Mouse (Mus musculus): Measurements from ENCODE around the gene Pou2f2.

Pou2f2 gene

GRCm38 (mm10) chr7:25179606-25180161 is at the start of gene Pou2f2:
Gene Pou2f2, minus strand, starts transcription at chr7:25179726.
- DNase-seq: peak; percentile 87

- no peak for DNase-seq
Observed at GRCm38 (mm10) chr7:25227523-25228300, 48.2 kb upstream of the Pou2f2 start.

GRCm38 (mm10) chr7:25222275-25222967 is 42.9 kb upstream of the Pou2f2 start:
- no peak for DNase-seq

GRCm38 (mm10) chr7:25221102-25221883 is 41.8 kb upstream of the Pou2f2 start, which contains the start of gene Zfp526:
Gene Zfp526, plus strand, starts transcription at chr7:25221425.
- peak; percentile 97 for DNase-seq

- no peak for DNase-seq
Observed at GRCm38 (mm10) chr7:25220457-25221101, 41.1 kb upstream of the Pou2f2 start, which contains the start of gene Dedd2. Gene Dedd2, minus strand, starts transcription at chr7:25220615.

GRCm38 (mm10) chr7:25219756-25220456 is 40.4 kb upstream of the Pou2f2 start:
- DNase-seq: peak; percentile 89

- DNase-seq: no peak
Observed at GRCm38 (mm10) chr7:25219416-25219750, 39.9 kb upstream of the Pou2f2 start.

GRCm38 (mm10) chr7:25218705-25219415 is 39.3 kb upstream of the Pou2f2 start:
- peak; percentile 49 for DNase-seq

- DNase-seq: no peak
Observed at GRCm38 (mm10) chr7:25217653-25218395, 38.3 kb upstream of the Pou2f2 start.

GRCm38 (mm10) chr7:25214172-25214571 is 34.6 kb upstream of the Pou2f2 start:
- no peak for DNase-seq

GRCm38 (mm10) chr7:25213099-25213498 is 33.6 kb upstream of the Pou2f2 start:
- no peak for DNase-seq

GRCm38 (mm10) chr7:25210482-25210881 is 31.0 kb upstream of the Pou2f2 start:
- no peak for DNase-seq

- DNase-seq: no peak
Observed at GRCm38 (mm10) chr7:25209161-25209622, 29.7 kb upstream of the Pou2f2 start.

GRCm38 (mm10) chr7:25206094-25206830 is 26.7 kb upstream of the Pou2f2 start:
- no peak for DNase-seq

- DNase-seq: no peak
Observed at GRCm38 (mm10) chr7:25205355-25206093, 26.0 kb upstream of the Pou2f2 start.

GRCm38 (mm10) chr7:25203624-25204023 is 24.1 kb upstream of the Pou2f2 start:
- DNase-seq: no peak

GRCm38 (mm10) chr7:25197384-25198018 is 18.0 kb upstream of the Pou2f2 start:
- no peak for DNase-seq

GRCm38 (mm10) chr7:25196107-25196506 is 16.6 kb upstream of the Pou2f2 start:
- no peak for DNase-seq

Measured in right cerebral cortex, postnatal 14 days (tissue).